Mouse (Mus musculus): ENCODE data around the gene Hist1h1a. TPM values are rescaled to one million over a fixed set of nuclear protein-coding genes. Genes with fewer than 3 reads are reported as not detected.
A peak's percentile ranks its signal among the peaks of the same experiment; 100 is the strongest.

Hist1h1a gene
- total RNA-seq (2012; rRNA removed) (2,211 and 2,669 TPM in 2 replicates), polyA plus RNA-seq (2012; ENCODE audit: insufficient read depth in 1 of 2, insufficient read length in 2 of 2, low read depth in 1 of 2, low replicate concordance in 2 of 2, missing spikeins in 1 of 2) (1 to 10 TPM in 1 of 2 experiments, not detected in 1; 4.1 TPM)

DNA sequence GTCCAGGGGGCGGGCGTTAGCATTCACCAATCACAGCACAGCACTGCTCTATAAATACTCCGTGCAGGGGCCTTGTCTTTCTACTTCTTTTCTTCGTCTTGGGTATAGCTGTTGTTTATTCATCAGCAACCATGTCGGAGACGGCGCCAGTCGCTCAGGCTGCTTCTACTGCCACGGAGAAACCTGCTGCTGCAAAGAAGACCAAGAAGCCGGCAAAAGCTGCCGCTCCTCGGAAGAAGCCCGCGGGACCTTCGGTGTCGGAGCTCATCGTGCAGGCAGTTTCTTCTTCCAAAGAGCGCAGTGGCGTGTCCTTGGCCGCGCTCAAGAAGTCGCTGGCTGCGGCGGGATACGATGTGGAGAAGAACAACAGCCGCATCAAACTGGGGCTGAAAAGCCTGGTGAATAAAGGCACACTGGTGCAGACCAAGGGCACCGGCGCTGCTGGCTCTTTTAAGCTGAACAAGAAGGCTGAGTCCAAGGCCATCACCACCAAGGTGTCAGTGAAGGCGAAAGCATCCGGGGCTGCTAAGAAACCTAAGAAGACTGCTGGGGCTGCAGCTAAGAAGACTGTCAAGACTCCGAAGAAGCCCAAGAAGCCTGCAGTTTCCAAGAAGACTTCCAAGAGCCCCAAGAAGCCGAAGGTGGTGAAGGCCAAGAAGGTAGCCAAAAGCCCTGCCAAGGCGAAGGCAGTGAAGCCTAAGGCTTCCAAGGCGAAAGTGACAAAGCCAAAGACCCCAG is at the start of gene Hist1h1a:
Gene Hist1h1a (plus strand): TSS at position 81 of the 738 bp plus-strand sequence.
- peaks cover 4 to 18% of the 10 kb centered on the region in 2 experiments for H3K4me1 ChIP-seq (ENCODE audit: control insufficient read depth in 1 of 2, insufficient read depth in 2 of 2, low read length in 2 of 2)
- DNase-seq (ENCODE audit: low read depth, low spot score) = peak; percentile 95

DNA sequence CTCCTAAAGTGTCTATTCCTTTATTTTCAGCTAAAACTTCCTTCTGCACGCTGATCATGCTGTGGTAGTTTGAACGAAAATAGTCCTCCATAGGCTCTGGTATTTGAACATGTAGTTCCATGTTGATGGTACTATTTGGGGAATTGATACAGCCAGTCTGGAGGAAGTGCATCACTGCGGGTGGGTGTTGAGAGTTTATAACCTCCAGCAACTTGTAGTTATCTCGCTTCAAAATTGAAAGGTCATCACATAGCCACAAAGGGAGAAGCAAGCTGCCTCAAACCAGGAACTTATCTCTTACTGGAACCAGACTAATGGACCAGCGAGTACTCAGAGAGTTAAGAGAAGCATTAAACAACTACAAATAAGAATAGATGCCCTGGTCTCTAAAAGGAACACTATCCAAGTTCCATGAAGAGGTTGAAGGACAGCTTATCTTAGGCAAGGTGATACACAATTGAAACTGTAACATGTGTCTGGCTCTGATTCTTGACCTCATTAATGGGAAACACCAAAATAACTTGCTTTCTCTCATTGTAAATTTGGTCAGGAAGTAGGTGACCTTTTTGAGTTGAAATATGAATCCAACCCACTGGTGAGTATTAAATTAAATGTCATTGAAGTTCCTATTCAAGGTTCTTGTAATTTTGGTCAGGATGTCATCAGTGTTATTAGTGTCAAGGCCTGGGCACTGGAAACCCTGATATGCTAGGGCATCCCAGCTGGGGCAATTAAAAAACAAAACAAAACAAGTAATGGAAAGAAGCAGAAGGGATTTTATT is 47.0 kb upstream of the Hist1h1a start:
- Histone ChIP-seq H3K9ac (ENCODE audit: control insufficient read depth, low read depth, low read length, poor library complexity, severe bottlenecking) (no peak overlapping the region), H3K4me3 (ENCODE audit: control insufficient read depth in 1 of 2, insufficient read depth in 1 of 2, low read depth in 2 of 2, low read length in 2 of 2) (no peak overlapping the region), H3K36me3 (ENCODE audit: control insufficient read depth in 1 of 2, insufficient read depth in 2 of 2, low read length in 2 of 2) (peaks cover 0 to 33% of the 10 kb centered on the region in 2 experiments; a peak in 2 of 4 replicates), H3K79me2 (ENCODE audit: control insufficient read depth, insufficient read depth, low read length, poor library complexity) (no peaks in the 10 kb centered on the region), H3K4me1 (ENCODE audit: control insufficient read depth in 1 of 2, insufficient read depth in 2 of 2, low read length in 2 of 2) (peaks cover 10 to 21% of the 10 kb centered on the region in 2 experiments), H3K27me3 (ENCODE audit: control insufficient read depth in 1 of 2, insufficient read depth in 2 of 2, low read length in 2 of 2) (no peaks in the 10 kb centered on the region), H3K27ac (ENCODE audit: control insufficient read depth, low read depth, low read length) (no peak overlapping the region), H3K9me3 (replicated peaks; ENCODE audit: insufficient read depth, low read length) (no peaks in the 10 kb centered on the region)
- peak; percentile 62 for DNase-seq (ENCODE audit: low read depth, low spot score)
- 0 out of 2 replicates have a peak, but pooled peaks have one; percentile 46 for TF ChIP-seq GATA1 (IDR thresholded peaks at IDR 0.05; ENCODE audit: low read depth, low read length)
- TF ChIP-seq EP300 (IDR thresholded peaks at IDR 0.05; ENCODE audit: low read depth in 1 of 2, low read length in 2 of 2) = peak in 1 of 2 experiments; percentile 24; a peak in 3 of 4 replicates
- peak; percentile 14; the same call in 1 of the 2 replicates for TF ChIP-seq TBP (IDR thresholded peaks at IDR 0.05; ENCODE audit: low read depth, low read length)
- no peak for TF ChIP-seq KAT2A (conservative IDR thresholded peaks at IDR 0.05; ENCODE audit: low read depth, low read length)

More for the DNA sequence above, at the start of gene Hist1h1a:
- H3K27ac ChIP-seq (ENCODE audit: control insufficient read depth, low read depth, low read length) = peak within 1 kb of the TSS; percentile 98
- H3K9me3 ChIP-seq (replicated peaks; ENCODE audit: insufficient read depth, low read length) = no peaks in the 10 kb centered on the region
- peak within 1 kb of the TSS; percentile 85 for H3K9ac ChIP-seq (ENCODE audit: control insufficient read depth, low read depth, low read length, poor library complexity, severe bottlenecking)
- H3K4me3 ChIP-seq (ENCODE audit: control insufficient read depth in 1 of 2, insufficient read depth in 1 of 2, low read depth in 2 of 2, low read length in 2 of 2) = peak within 1 kb of the TSS; percentile 5 to 41
- peaks cover 0 to 35% of the 10 kb centered on the region in 2 experiments; a peak in 2 of 4 replicates for H3K36me3 ChIP-seq (ENCODE audit: control insufficient read depth in 1 of 2, insufficient read depth in 2 of 2, low read length in 2 of 2)
- no peaks in the 10 kb centered on the region for H3K27me3 ChIP-seq (ENCODE audit: control insufficient read depth in 1 of 2, insufficient read depth in 2 of 2, low read length in 2 of 2)
- H3K79me2 ChIP-seq (ENCODE audit: control insufficient read depth, insufficient read depth, low read length, poor library complexity) = no peaks in the 10 kb centered on the region; the same call in 1 of the 2 replicates
- TF ChIP-seq ELF1 (IDR thresholded peaks at IDR 0.05; ENCODE audit: low read depth, low read length) = no peak
- no peak for TF ChIP-seq ETS1 (IDR thresholded peaks at IDR 0.05; ENCODE audit: low read depth, low read length)
- TF ChIP-seq CHD1 (IDR thresholded peaks at IDR 0.05; ENCODE audit: low read depth, low read length) = no peak
- no peak for TF ChIP-seq TCF12 (IDR thresholded peaks at IDR 0.05; ENCODE audit: low read depth, low read length)
- no peak for TF ChIP-seq TAL1 (IDR thresholded peaks at IDR 0.05; ENCODE audit: low read length)
- no peak for TF ChIP-seq SMC3 (IDR thresholded peaks at IDR 0.05; ENCODE audit: low read depth, low read length)
- no peak for TF ChIP-seq POLR2AphosphoS2 (IDR thresholded peaks at IDR 0.05; ENCODE audit: low read length)
- TF ChIP-seq POLR2AphosphoS5 (IDR thresholded peaks at IDR 0.05; ENCODE audit: borderline replicate concordance, low read depth, low read length) = peak; percentile 98; the same call in 1 of the 2 replicates
- no peak for TF ChIP-seq KAT2A (conservative IDR thresholded peaks at IDR 0.05; ENCODE audit: low read depth, low read length)
- TF ChIP-seq MYB (IDR thresholded peaks at IDR 0.05; ENCODE audit: low read depth, low read length) = no peak
- TF ChIP-seq CTCF (IDR thresholded peaks at IDR 0.05 in 2 of 3, conservative IDR thresholded peaks at IDR 0.05 in 1 of 3; ENCODE audit: control insufficient read depth in 1 of 3, insufficient read depth in 1 of 3, low read depth in 2 of 3, low read length in 3 of 3, poor library complexity in 1 of 3, severe bottlenecking in 1 of 3) = 0 out of 6 replicates have a peak, but pooled peaks of 1 of the 3 experiments have one; percentile 8
- TF ChIP-seq RCOR1 (IDR thresholded peaks at IDR 0.05; ENCODE audit: low read depth, low read length) = no peak
- TF ChIP-seq POLR2A (IDR thresholded peaks at IDR 0.05; ENCODE audit: control insufficient read depth in 1 of 2, insufficient read depth in 1 of 2, low read depth in 1 of 2, low read length in 2 of 2, poor library complexity in 1 of 2) = peak; percentile 95 to 99
- no peak for TF ChIP-seq GATA1 (IDR thresholded peaks at IDR 0.05; ENCODE audit: low read depth, low read length)
- TF ChIP-seq EP300 (IDR thresholded peaks at IDR 0.05; ENCODE audit: low read depth in 1 of 2, low read length in 2 of 2) = no peak
- TF ChIP-seq UBTF (IDR thresholded peaks at IDR 0.05; ENCODE audit: borderline replicate concordance, insufficient read depth, low read depth, low read length) = peak; percentile 99
- peak; percentile 99 for TF ChIP-seq TBP (IDR thresholded peaks at IDR 0.05; ENCODE audit: low read depth, low read length)

All from MEL (cell line).